Mouse (Mus musculus): ENCODE measurements around the gene Hes7. TPM values are rescaled to one million over a fixed set of nuclear protein-coding genes. Genes with fewer than 3 reads are reported as not detected.
"Not testable (repeated sequence)": the region's sequence is repeated elsewhere in the genome, so short reads cannot be mapped to it uniquely, and the experiment has no call there.

The Hes7 gene
- polyA plus RNA-seq, 1 experiment from 2014 or later = not detected

GRCm38 (mm10) chr11:69092871-69093270, 27.3 kb upstream of the Hes7 start:
- 82% methylated on average over 4 of the region's 4 CpGs for WGBS (ENCODE audit: missing documents)
- Histone ChIP-seq H3K79me2 (ENCODE audit: inconsistent target) (peaks cover 29% of the 10 kb centered on the region), H3K4me3 (ENCODE audit: inconsistent target) (no peak overlapping the region), H3K27ac (no peak overlapping the region), H3K36me3 (ENCODE audit: inconsistent target) (peaks cover 5% of the 10 kb centered on the region; the same call in 1 of the 2 replicates)

- H3K27ac ChIP-seq = peak overlapping the region; percentile 66
- not testable (repeated sequence) for H3K36me3 ChIP-seq (ENCODE audit: inconsistent target); H3K4me3 ChIP-seq (ENCODE audit: inconsistent target)
- WGBS (ENCODE audit: missing documents) = 84% methylated on average over 5 of the region's 7 CpGs
- H3K79me2 ChIP-seq (ENCODE audit: inconsistent target) = peaks cover 26% of the 10 kb centered on the region
These were observed 26.3 kb upstream of the Hes7 start for GRCm38 (mm10) chr11:69093856-69094255.

GRCm38 (mm10) chr11:69094697-69095429, 25.3 kb upstream of the Hes7 start, which contains the start of gene Per1:
Gene Per1 (plus strand): TSS chr11:69095217.
- peaks cover 16% of the 10 kb centered on the region for H3K79me2 ChIP-seq (ENCODE audit: inconsistent target)

GRCm38 (mm10) chr11:69095511-69096231, 24.5 kb upstream of the Hes7 start:
- peak overlapping the region; percentile 68 for H3K27ac ChIP-seq
- 2% methylated on average over 27 of the region's 27 CpGs for WGBS (ENCODE audit: missing documents)
- H3K79me2 ChIP-seq (ENCODE audit: inconsistent target) = peaks cover 16% of the 10 kb centered on the region
- H3K36me3 ChIP-seq (ENCODE audit: inconsistent target) = peaks cover 5% of the 10 kb centered on the region; the same call in 1 of the 2 replicates
- H3K4me3 ChIP-seq (ENCODE audit: inconsistent target) = peak overlapping the region; percentile 46

More at GRCm38 (mm10) chr11:69094697-69095429, 25.3 kb upstream of the Hes7 start, which contains the start of gene Per1:
- H3K36me3 ChIP-seq (ENCODE audit: inconsistent target) = peaks cover 5% of the 10 kb centered on the region; the same call in 1 of the 2 replicates
- under 1% methylated on average over 36 of the region's 37 CpGs for WGBS (ENCODE audit: missing documents)
- H3K27ac ChIP-seq = peak within 1 kb of the TSS; percentile 68
- H3K4me3 ChIP-seq (ENCODE audit: inconsistent target) = peak within 1 kb of the TSS; percentile 46

- 9% methylated on average over 9 of the region's 9 CpGs for WGBS (ENCODE audit: missing documents)
- H3K27ac ChIP-seq = 0 out of 2 replicates have a peak overlapping the region, but pooled peaks have one; percentile 19
- peaks cover 5% of the 10 kb centered on the region; the same call in 1 of the 2 replicates for H3K36me3 ChIP-seq (ENCODE audit: inconsistent target)
- H3K79me2 ChIP-seq (ENCODE audit: inconsistent target) = peaks cover 14% of the 10 kb centered on the region
- H3K4me3 ChIP-seq (ENCODE audit: inconsistent target) = peak overlapping the region; percentile 46
These were observed 23.7 kb upstream of the Hes7 start for GRCm38 (mm10) chr11:69096360-69096986.

- Histone ChIP-seq H3K79me2 (ENCODE audit: inconsistent target) (peaks cover 14% of the 10 kb centered on the region), H3K27ac (peak overlapping the region; percentile 61), H3K36me3 (ENCODE audit: inconsistent target) (peaks cover 12% of the 10 kb centered on the region; the same call in 1 of the 2 replicates), H3K4me3 (ENCODE audit: inconsistent target) (no peak overlapping the region)
- 6% methylated on average over 29 of the region's 29 CpGs for WGBS (ENCODE audit: missing documents)
These were observed 23.0 kb upstream of the Hes7 start for GRCm38 (mm10) chr11:69096987-69097900.

GRCm38 (mm10) chr11:69098039-69098761, 22.0 kb upstream of the Hes7 start:
- Histone ChIP-seq H3K79me2 (ENCODE audit: inconsistent target) (peaks cover 14% of the 10 kb centered on the region), H3K36me3 (ENCODE audit: inconsistent target) (peaks cover 21% of the 10 kb centered on the region), H3K27ac (peak overlapping the region; percentile 61), H3K4me3 (ENCODE audit: inconsistent target) (no peak overlapping the region)
- WGBS (ENCODE audit: missing documents) = 18% methylated on average over 8 of the region's 8 CpGs

- Histone ChIP-seq H3K36me3 (ENCODE audit: inconsistent target) (peaks cover 27% of the 10 kb centered on the region), H3K27ac (peak overlapping the region; percentile 92), H3K4me3 (ENCODE audit: inconsistent target) (peak overlapping the region; percentile 54), H3K79me2 (ENCODE audit: inconsistent target) (peaks cover 14% of the 10 kb centered on the region)
- 0% methylated on average over 19 of the region's 19 CpGs for WGBS (ENCODE audit: missing documents)
These were observed 21.5 kb upstream of the Hes7 start for GRCm38 (mm10) chr11:69098762-69099091.

GRCm38 (mm10) chr11:69099177-69099914, 20.9 kb upstream of the Hes7 start:
- Histone ChIP-seq H3K36me3 (ENCODE audit: inconsistent target) (peaks cover 33% of the 10 kb centered on the region), H3K79me2 (ENCODE audit: inconsistent target) (peaks cover 14% of the 10 kb centered on the region), H3K4me3 (ENCODE audit: inconsistent target) (peak overlapping the region; percentile 54), H3K27ac (peak overlapping the region; percentile 92)
- WGBS (ENCODE audit: missing documents) = 2% methylated on average over 22 of the region's 22 CpGs

GRCm38 (mm10) chr11:69099915-69100345, 20.3 kb upstream of the Hes7 start:
- WGBS (ENCODE audit: missing documents) = 2% methylated on average over 23 of the region's 23 CpGs
- Histone ChIP-seq H3K27ac (peak overlapping the region; percentile 92), H3K36me3 (ENCODE audit: inconsistent target) (peaks cover 39% of the 10 kb centered on the region), H3K4me3 (ENCODE audit: inconsistent target) (peak overlapping the region; percentile 54), H3K79me2 (ENCODE audit: inconsistent target) (peaks cover 14% of the 10 kb centered on the region)

GRCm38 (mm10) chr11:69100639-69101360, 19.4 kb upstream of the Hes7 start:
- peak overlapping the region; percentile 79 for H3K27ac ChIP-seq
- H3K4me3 ChIP-seq (ENCODE audit: inconsistent target) = peak overlapping the region; percentile 33
- peaks cover 47% of the 10 kb centered on the region for H3K36me3 ChIP-seq (ENCODE audit: inconsistent target)
- WGBS (ENCODE audit: missing documents) = 71% methylated on average over 18 of the region's 20 CpGs
- H3K79me2 ChIP-seq (ENCODE audit: inconsistent target) = peaks cover 14% of the 10 kb centered on the region

Measured in macrophage (primary cell).